Mouse (Mus musculus): ENCODE results near the gene Lrmda.
"Not testable (repeated sequence)": the region's sequence is repeated elsewhere in the genome, so short reads cannot be mapped to it uniquely, and the experiment has no call there.

The Lrmda gene

DNA sequence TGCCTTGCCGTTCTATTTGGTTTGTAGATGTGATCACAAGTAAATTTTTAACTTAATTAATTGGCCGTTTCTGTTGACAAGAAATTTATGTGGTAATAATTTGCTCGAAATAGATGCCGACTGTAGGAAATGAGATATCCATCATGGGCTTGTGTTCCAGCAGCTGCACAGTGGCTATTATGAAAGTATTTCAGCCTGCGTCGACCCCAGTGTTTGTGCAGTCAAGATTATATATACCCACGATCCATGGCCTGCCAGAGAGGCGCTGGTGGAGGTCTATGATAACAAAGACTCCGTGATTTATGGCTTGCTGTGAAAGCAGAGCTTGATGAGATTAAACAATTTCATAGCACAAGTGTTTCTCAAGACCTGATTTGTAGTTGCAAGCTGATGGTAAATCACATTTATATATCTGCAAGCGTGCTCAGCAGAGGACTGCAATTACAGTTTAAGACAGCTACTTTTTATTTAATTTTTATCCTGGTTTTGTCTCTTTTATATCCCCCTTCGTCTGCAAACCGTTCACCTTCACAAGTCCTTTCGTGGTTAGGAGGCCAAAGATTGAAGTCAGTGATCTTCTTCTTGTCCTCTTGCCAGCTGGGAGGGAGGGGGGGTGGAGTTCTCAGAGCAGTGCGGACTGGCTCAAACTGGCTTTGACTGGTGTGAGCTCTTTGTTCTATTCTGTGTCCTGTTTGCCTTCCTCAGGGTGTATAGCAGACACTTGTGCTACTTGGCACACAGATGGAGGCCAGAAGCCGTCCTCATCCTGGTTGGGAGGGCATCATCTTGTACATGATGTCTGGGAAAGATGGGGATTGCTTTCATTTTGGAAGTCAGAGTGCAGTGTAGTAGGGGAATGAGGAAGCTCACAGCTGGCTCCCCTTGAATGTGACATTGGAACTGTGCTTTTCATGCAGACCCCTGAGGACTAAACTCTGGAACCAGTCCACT is 764.0 kb downstream of the Lrmda start:
- no peak for DNase-seq (ENCODE audit: low spot score in 2 of 2)

DNA sequence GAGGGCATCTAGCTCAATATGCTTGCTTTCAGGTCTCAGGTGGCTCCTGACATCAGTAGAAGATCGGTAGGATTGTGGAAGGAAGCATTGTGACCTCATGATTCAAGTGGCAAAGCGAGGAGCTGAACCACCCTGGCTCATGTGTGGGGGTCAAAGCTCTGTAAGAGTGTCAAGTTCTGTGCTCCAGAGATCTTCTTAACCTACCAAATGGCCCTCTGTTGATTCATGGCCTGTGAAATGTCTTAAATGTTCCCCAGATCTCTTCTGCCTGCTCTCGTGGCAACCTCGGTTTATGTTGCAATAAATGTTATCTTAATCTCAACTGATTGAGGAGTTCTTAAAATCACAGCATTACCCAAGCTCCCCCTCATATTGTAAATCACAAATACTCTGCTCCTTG is 780.5 kb downstream of the Lrmda start:
- DNase-seq (ENCODE audit: low spot score in 2 of 2) = no peak

DNA sequence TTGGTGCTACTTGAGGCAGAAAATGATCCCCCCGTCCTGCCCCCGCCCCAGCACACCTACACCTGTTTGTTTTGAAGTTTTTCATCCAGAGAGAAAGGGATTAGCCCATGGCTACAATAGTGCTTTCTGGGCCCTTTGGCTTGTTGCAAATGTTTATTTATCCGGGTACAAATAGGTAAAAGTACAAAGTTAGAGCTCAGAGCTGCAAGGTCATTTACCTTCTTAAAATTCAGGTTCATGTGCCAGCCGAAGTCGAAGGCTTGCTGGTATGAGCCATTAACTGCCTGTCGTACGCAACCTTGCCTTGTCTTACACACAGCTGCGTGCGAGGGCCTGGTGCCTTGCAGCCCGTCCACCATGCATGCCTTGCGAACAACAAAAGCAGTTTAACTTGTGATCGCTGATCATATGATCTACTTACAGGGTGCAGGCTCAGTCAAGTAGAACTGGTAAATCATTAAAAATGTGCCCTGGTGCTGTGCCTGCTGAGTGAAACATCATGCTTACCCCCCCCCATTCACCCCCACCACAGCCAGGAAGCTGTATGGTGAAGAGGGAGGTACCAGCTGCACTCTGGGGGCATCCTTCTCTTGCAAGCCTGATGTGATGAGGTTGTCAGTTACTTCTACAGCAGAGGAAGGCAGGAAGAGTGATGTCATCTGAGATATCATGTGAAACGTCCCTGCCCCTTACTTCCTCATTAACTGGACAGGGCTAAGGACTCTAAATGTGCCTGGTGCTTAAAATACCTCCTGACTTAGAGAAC is 781.5 kb downstream of the Lrmda start:
- DNase-seq (ENCODE audit: low spot score in 2 of 2) = peak; percentile 59 to 65

- not testable (repeated sequence) for DNase-seq (ENCODE audit: low spot score in 2 of 2)
Observed at GRCm38 (mm10) chr14:22801714-22802113, 782.2 kb downstream of the Lrmda start.

DNA sequence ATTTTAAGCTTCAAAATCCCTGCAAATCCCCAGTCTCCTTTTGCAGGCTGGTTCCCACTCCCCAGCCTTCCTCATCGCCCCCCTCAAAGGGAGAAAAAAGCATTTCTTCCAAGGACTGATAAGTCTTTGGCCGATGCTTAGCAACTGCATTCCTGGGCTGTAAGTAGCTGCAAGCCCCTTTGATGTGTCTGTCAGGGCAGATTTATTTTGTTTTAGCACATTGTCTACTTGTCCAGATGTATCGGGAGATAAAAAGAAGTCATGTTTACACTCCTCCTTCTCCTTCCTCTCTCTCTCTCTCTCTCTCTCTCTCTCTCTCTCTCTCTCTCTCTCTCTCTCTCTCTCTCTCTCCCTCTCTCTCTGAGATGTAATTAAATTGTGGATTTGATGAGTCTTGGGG is 787.8 kb downstream of the Lrmda start:
- DNase-seq (ENCODE audit: low spot score in 2 of 2) = no peak

DNA sequence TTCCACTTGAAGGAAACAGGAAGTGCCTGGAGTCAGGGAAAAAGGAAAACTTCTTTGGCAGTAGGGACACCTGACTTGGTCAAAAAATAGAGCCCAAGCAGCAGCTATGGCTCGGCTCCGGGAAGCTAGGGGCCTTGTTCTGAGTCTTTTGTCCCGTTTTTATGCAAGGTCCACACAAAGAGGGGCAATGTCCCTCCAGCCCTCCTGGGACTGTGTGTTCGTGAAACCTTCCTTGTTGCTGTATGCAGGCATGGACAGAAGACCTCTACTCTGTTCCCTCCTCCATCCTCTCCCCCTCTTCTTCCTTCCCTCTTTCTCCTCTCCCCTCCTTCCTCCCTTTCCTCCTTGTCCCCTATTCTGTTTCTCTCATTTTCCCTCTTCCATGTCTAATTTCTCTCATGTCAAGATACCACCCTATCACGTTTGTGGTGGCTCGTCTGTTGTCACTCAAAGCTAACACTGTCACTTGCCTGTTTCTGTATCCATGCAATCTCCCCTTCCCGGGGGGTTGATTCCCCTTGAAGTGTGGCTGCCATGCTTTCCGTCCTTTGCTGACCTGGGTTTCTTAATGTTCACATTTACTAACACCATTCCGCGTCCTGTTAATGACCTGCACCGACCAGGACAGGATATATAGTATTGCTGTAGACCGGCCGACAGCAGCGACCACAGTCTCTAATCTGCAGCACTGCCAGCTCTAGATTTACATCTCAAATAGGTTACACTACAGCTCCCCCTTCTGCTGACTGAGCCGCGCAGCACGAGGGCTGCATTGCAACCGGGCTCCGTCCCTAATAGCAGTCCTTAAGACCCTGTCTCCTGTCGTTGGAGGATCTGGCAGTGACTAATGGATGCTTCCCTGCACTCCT is 788.4 kb downstream of the Lrmda start:
- DNase-seq (ENCODE audit: low spot score in 2 of 2) = peak; percentile 21 to 22

- DNase-seq (ENCODE audit: low spot score in 2 of 2) = no peak
Observed at GRCm38 (mm10) chr14:22808595-22809166, 789.2 kb downstream of the Lrmda start.

GRCm38 (mm10) chr14:22809229-22809628 is 789.7 kb downstream of the Lrmda start:
- no peak for DNase-seq (ENCODE audit: low spot score in 2 of 2)

DNA sequence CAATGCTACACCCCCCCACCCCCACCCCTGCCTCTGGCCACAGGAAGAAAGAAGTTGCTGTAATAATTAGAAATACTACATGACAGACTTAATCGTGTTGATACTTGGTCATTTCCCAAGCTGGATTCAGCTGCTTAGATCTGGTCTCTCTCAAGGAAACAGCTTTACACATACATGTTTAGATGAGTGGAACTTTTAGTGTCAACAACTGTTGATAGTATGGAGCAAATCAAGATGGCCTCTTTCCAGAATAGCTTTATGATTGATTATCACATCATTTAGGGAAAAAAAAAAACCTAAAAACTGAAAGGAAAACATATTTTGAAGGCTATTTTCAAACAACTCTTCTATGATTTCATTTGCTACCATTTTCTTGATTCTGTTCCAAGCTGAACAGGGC is 791.0 kb downstream of the Lrmda start:
- no peak for DNase-seq (ENCODE audit: low spot score in 2 of 2)

- no peak for DNase-seq (ENCODE audit: low spot score in 2 of 2)
Observed at GRCm38 (mm10) chr14:22812824-22813223, 793.3 kb downstream of the Lrmda start.

GRCm38 (mm10) chr14:22813389-22813788 is 793.9 kb downstream of the Lrmda start:
- DNase-seq (ENCODE audit: low spot score in 2 of 2) = no peak

DNA sequence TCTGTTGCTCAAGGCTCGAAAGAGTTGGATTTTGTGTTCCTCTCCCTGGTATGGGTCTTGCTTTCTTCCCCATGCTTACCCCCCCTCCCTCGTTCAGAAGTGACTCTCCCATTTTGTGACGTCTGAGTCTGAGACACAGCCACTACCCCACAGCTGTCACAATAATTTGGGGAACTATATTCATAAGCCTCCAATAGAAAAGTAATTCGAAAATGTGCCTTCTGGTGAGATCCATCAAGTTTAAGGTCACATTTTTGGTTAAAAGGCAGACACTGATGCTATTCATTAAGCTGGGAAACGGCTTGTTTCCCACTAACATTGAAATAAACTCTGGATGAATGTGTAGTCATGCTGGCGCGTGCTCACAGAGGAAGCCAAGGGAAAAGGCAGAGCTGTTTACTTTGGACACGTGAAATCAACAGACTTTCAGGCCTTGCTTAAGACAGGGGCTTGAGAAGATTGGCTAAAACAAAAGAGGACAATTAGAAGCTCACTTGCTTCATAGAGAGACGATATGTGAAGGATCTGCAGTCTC is 795.4 kb downstream of the Lrmda start:
- no peak for DNase-seq (ENCODE audit: low spot score in 2 of 2)

DNA sequence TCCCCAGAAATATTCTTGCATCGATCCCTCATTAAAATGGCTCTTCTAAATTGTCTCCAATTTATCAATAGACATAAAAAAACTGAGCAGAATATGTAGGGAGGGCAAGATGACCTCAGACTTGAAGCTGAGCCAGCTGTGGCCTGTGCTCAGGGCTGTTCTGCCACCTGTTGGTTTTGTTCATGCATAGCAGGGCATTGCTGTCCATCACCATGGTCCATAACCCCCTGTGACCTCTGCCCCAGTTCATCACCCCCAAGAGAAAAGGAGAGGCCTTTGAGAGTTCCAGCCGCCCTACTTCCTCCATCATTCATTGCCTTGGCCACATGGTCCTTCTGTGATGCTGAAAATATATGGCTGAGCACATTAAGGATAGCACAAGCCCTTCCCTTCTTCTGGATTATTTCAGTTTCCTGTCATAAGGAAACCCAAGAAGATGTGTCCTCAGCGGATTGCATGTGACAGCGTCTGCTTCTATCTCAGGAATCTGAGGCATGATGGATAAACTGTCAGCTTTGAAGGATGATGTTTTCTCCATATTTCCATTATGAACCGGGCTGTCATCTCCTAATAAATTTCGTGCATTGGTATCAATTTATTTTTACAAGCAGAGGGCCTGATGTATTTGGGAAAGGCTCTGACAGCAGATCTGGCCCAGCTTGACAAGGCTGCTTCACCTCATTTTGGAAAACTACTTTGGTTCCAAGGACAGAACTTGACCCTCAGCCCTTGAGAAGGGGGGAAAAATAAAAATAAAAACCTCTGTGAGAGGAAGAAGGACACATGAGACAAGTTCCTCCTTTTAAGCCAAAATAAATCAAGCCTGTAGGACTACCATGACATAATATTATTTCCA is 798.1 kb downstream of the Lrmda start:
- DNase-seq (ENCODE audit: low spot score in 2 of 2) = no peak

- DNase-seq (ENCODE audit: low spot score in 2 of 2) = no peak
Observed at GRCm38 (mm10) chr14:22818202-22818530, 798.7 kb downstream of the Lrmda start.

- DNase-seq (ENCODE audit: low spot score in 2 of 2) = no peak
Observed at GRCm38 (mm10) chr14:22822942-22823341, 803.4 kb downstream of the Lrmda start.

GRCm38 (mm10) chr14:22826825-22827224 is 807.3 kb downstream of the Lrmda start:
- no peak for DNase-seq (ENCODE audit: low spot score in 2 of 2)

DNA sequence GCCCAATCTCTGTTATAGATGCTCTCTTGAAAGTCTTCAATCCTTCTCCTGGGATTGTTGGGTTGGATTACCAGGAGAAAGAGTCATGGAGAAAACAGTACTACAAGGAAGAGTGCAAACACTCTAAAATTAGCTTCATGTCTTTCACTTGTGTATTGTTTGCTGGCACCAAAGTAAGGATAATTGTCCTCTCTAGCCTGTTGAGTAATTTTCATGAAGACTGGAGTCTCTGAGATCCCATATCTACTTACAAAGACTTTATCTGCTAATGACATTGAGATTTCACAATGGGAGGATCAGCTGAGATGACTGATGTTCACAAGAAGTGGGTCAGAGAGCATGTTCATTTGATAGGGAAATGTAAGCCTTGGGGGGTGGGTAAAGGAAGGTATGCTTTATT is 817.5 kb downstream of the Lrmda start:
- DNase-seq (ENCODE audit: low spot score in 2 of 2) = no peak

GRCm38 (mm10) chr14:22841136-22841535 is 821.6 kb downstream of the Lrmda start:
- DNase-seq (ENCODE audit: low spot score in 2 of 2) = no peak

GRCm38 (mm10) chr14:22844006-22844405 is 824.5 kb downstream of the Lrmda start:
- DNase-seq (ENCODE audit: low spot score in 2 of 2) = no peak

- no peak for DNase-seq (ENCODE audit: low spot score in 2 of 2)
Observed at GRCm38 (mm10) chr14:22845401-22845800, 825.9 kb downstream of the Lrmda start.

Measured in spleen, postnatal 36 days (tissue).